In the genomic region with DNA sequence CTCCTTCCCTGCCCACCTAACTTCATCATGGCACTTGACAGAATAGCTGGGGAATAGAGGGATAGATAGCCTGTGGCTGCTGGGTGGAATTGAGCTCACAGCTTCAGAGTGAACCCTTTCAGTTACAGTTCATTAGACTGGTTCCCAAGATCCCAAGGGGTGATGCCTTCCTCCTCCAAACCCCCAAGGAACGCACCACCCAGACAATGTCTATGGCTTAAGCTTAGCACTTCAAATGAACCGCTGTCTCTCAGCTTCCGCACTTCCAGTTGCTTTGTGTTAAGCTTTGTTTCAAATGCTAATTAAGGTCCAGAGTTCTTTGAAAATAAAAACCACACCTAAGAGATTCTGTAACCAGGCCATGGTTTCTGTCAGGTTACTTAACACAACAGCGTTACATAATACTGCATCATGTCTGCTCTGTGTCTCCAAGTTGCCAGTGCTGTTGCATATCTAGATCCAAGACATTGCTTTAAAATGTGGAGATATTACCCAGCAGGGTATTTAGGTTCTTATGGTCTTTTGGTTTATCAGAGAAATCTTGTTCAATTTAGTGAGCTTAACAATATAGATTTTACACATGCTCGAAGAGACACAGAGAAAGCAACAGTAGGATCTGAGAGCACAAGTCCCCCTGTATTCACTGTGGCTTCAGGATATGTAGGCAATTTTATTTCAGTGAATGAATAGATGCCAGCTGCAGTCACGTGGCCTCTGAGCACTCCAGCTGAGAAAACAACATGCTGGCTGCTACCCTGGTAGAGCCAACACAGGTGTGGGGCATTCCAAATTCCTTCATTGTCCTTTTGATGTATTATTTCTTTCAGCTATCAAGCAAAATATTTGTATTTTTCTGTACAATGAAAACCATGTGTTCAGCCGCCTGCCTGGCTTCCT, we compare ENCODE assay signal across 14 mouse cellular contexts.
DNase-seq lines count a peak whose midpoint lies in the region; ATAC-seq and TF ChIP-seq lines count a peak whose summit lies in the region.
"Had no signal": no experiment of that assay in that cellular context is flagged by ENCODE, and none has a peak within 500 bp of the region (broad histone marks: within the 10 kb centered on the region; RNA-seq: fewer than 3 reads in every experiment).

No protein-coding gene starts in this region.

- peak overlapping the region; percentile 21; the same call in 1 of the 2 replicates for H3K27ac ChIP-seq in layer of hippocampus, adult 2 months
- H3K27ac ChIP-seq in forebrain, embryonic 13.5 days: no peak overlapping the region
- H3K27ac ChIP-seq in midbrain, embryonic 16.5 days (ENCODE audit: low read length): peak overlapping the region; percentile 64
- H3K27ac ChIP-seq: embryonic facial prominence, embryonic 15.5 days; heart, embryonic 13.5 days; kidney, postnatal 0 days had no signal

- no peaks in the 10 kb centered on the region for H3K9me3 ChIP-seq in forebrain, embryonic 13.5 days (replicated peaks)
- no peaks in the 10 kb centered on the region for H3K9me3 ChIP-seq in midbrain, embryonic 16.5 days (replicated peaks; ENCODE audit: control insufficient read depth, low read length, poor library complexity, severe bottlenecking)
- H3K9me3 ChIP-seq: embryonic facial prominence, embryonic 15.5 days; heart, embryonic 13.5 days had no signal

- peak; percentile 87 for ATAC-seq in forebrain, embryonic 13.5 days
- peak; percentile 75; the same call in 1 of the 2 replicates for ATAC-seq in midbrain, embryonic 16.5 days

- peaks cover 14% of the 10 kb centered on the region for H3K4me1 ChIP-seq in forebrain, embryonic 13.5 days
- peaks cover 15% of the 10 kb centered on the region for H3K4me1 ChIP-seq in midbrain, embryonic 16.5 days (ENCODE audit: control insufficient read depth, insufficient read depth, low read length)
- H3K4me1 ChIP-seq: embryonic facial prominence, embryonic 15.5 days; heart, embryonic 13.5 days had no signal

- intact Hi-C loops in gastrocnemius, postnatal 36 days (cut with DNase I): no loop called here

- H3K27me3 ChIP-seq in forebrain, embryonic 13.5 days: no peaks in the 10 kb centered on the region
- no peaks in the 10 kb centered on the region for H3K27me3 ChIP-seq in midbrain, embryonic 16.5 days (ENCODE audit: control insufficient read depth, insufficient read depth, low read depth, low read length)
- H3K27me3 ChIP-seq: embryonic facial prominence, embryonic 15.5 days; heart, embryonic 13.5 days had no signal

- TF ChIP-seq CTCF in layer of hippocampus, adult 2 months (conservative IDR thresholded peaks at IDR 0.05): no peak
- no peak for TF ChIP-seq CTCF in brain, embryonic 14.5 days (IDR thresholded peaks at IDR 0.05; ENCODE audit: borderline replicate concordance, extremely low read depth, insufficient read depth, insufficient read length)

- H3K4me2 ChIP-seq in forebrain, embryonic 13.5 days: no peak overlapping the region
- 0 out of 2 replicates have a peak overlapping the region, but pooled peaks have one; percentile 8 for H3K4me2 ChIP-seq in midbrain, embryonic 16.5 days (ENCODE audit: low read length)
- H3K4me2 ChIP-seq: embryonic facial prominence, embryonic 15.5 days; heart, embryonic 13.5 days had no signal

- no peak overlapping the region for H3K9ac ChIP-seq in forebrain, embryonic 13.5 days
- H3K9ac ChIP-seq in midbrain, embryonic 16.5 days (ENCODE audit: low read depth, low read length): no peak overlapping the region
- H3K9ac ChIP-seq: embryonic facial prominence, embryonic 15.5 days; heart, embryonic 13.5 days had no signal

- TF ChIP-seq POLR2A in brain, embryonic 14.5 days (IDR thresholded peaks at IDR 0.05; ENCODE audit: borderline replicate concordance, extremely low read depth, insufficient read depth, insufficient read length, poor library complexity, severe bottlenecking): no peak

- H3K36me3 ChIP-seq in forebrain, embryonic 13.5 days (ENCODE audit: poor library complexity, severe bottlenecking): no peaks in the 10 kb centered on the region
- H3K36me3 ChIP-seq in midbrain, embryonic 16.5 days (ENCODE audit: control insufficient read depth, insufficient read depth, low read length): no peaks in the 10 kb centered on the region
- H3K36me3 ChIP-seq: embryonic facial prominence, embryonic 15.5 days; heart, embryonic 13.5 days had no signal

- 6% methylated on average over 7 of the region's 7 CpGs for WGBS in forebrain, embryonic 13.5 days
- WGBS in midbrain, embryonic 16.5 days: 13% methylated on average over 7 of the region's 7 CpGs

- DNase-seq in layer of hippocampus, adult 2 months (ENCODE audit: low spot score in 2 of 2): no peak
- DNase-seq in layer of hippocampus, adult 9-10 months (ENCODE audit: low spot score): no peak
- peak; percentile 76 for DNase-seq in brain, embryonic 14.5 days (ENCODE audit: low read depth)
- DNase-seq in gastrocnemius, postnatal 36 days: no peak
- no peak for DNase-seq in layer of hippocampus, adult 8-10 months (ENCODE audit: low spot score in 2 of 2)
- DNase-seq in ovary, postnatal 10 days (ENCODE audit: low spot score): no peak
- DNase-seq: adrenal gland, postnatal 14 days; right cerebral cortex, postnatal 14 days; thymus, postnatal 25 days had no signal

- no peak overlapping the region for H3K4me3 ChIP-seq in layer of hippocampus, adult 2 months
- no peak overlapping the region for H3K4me3 ChIP-seq in forebrain, embryonic 13.5 days
- H3K4me3 ChIP-seq in midbrain, embryonic 16.5 days (ENCODE audit: low read depth, low read length): no peak overlapping the region
- H3K4me3 ChIP-seq: embryonic facial prominence, embryonic 15.5 days; heart, embryonic 13.5 days had no signal
